14 mouse cellular contexts compared by ENCODE assay signal in the genomic region with DNA sequence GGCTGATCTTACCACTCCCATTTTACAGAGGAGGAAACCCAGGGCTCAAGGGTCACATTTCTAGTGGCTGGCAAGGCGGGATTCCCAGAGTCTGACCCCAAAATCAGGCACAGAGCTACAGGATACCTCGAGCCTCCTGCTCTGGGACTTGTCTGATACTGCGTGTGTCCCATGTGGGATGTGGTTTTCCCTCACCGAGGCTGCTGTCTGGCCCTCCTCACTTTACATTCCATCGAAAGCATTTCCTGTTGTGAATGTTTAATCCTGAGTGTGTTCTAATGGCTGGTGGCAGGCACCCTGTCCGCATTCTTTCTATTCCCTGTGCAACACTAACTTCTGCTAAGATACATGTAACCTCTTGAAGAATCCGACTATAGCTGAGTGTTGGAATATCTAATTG. TPM values are rescaled to one million over a fixed set of nuclear protein-coding genes. Genes with fewer than 3 reads are reported as not detected.
A peak's percentile ranks its signal among the peaks of the same experiment; 100 is the strongest.
DNase-seq lines count a peak whose midpoint lies in the region; ATAC-seq and TF ChIP-seq lines count a peak whose summit lies in the region.
"Had no signal": no experiment of that assay in that cellular context is flagged by ENCODE, and none has a peak within 500 bp of the region (broad histone marks: within the 10 kb centered on the region; RNA-seq: fewer than 3 reads in every experiment).

No protein-coding gene starts in this region.

- no peak overlapping the region for H3K9ac ChIP-seq in forebrain, embryonic 13.5 days
- no peak overlapping the region for H3K9ac ChIP-seq in forebrain, embryonic 11.5 days (ENCODE audit: low read length)
- H3K9ac ChIP-seq in intestine, embryonic 16.5 days (ENCODE audit: low read depth, low read length) = no peak overlapping the region; the same call in 1 of the 2 replicates

- TF ChIP-seq CTCF in left cerebral cortex, adult 2 months (IDR thresholded peaks at IDR 0.05) = no peak

- 0 out of 2 replicates have a peak, but pooled peaks cover 3% of the 10 kb centered on the region for H3K9me3 ChIP-seq in forebrain, embryonic 13.5 days (replicated peaks)
- H3K9me3 ChIP-seq in forebrain, embryonic 11.5 days (ENCODE audit: control insufficient read depth, low read length) = no peaks in the 10 kb centered on the region; the same call in 1 of the 2 replicates
- no peaks in the 10 kb centered on the region for H3K9me3 ChIP-seq in intestine, embryonic 16.5 days (ENCODE audit: control insufficient read depth, low read length)
- H3K9me3 ChIP-seq: midbrain, embryonic 10.5 days had no signal

- no peak; the same call in 1 of the 2 replicates for ATAC-seq in forebrain, embryonic 13.5 days
- no peak for ATAC-seq in forebrain, embryonic 11.5 days (replicated peaks; ENCODE audit: low FRiP score)
- peak; percentile 41 for ATAC-seq in intestine, embryonic 16.5 days

- H3K36me3 ChIP-seq in forebrain, embryonic 13.5 days (ENCODE audit: poor library complexity, severe bottlenecking) = no peaks in the 10 kb centered on the region
- no peaks in the 10 kb centered on the region for H3K36me3 ChIP-seq in forebrain, embryonic 11.5 days (ENCODE audit: control insufficient read depth, insufficient read depth, low read length)
- H3K36me3 ChIP-seq in intestine, embryonic 16.5 days (ENCODE audit: control insufficient read depth, insufficient read depth, low read length) = no peaks in the 10 kb centered on the region; the same call in 1 of the 2 replicates

- WGBS in forebrain, embryonic 13.5 days = 73% methylated on average over 7 of the region's 7 CpGs
- WGBS in forebrain, embryonic 11.5 days = 66% methylated on average over 7 of the region's 7 CpGs
- WGBS in intestine, embryonic 16.5 days = 24% methylated on average over 7 of the region's 7 CpGs

- intact Hi-C loops in left cerebral cortex, adult 2 months (cut with DNase I) = no loop called here

- H3K27ac ChIP-seq in forebrain, embryonic 13.5 days = peak overlapping the region; percentile 61; the same call in 1 of the 2 replicates
- no peak overlapping the region for H3K27ac ChIP-seq in forebrain, embryonic 11.5 days (ENCODE audit: low read depth, low read length)
- peak overlapping the region; percentile 64 for H3K27ac ChIP-seq in intestine, embryonic 16.5 days (ENCODE audit: low read length)
- H3K27ac ChIP-seq in left cerebral cortex, adult 2 months = no peak overlapping the region
- H3K27ac ChIP-seq: gastrocnemius, adult 2 months; midbrain, embryonic 10.5 days had no signal

- H3K4me3 ChIP-seq in forebrain, embryonic 13.5 days = no peak overlapping the region
- H3K4me3 ChIP-seq in forebrain, embryonic 11.5 days (ENCODE audit: low read depth, low read length) = no peak overlapping the region
- no peak overlapping the region for H3K4me3 ChIP-seq in intestine, embryonic 16.5 days (ENCODE audit: low read length)
- no peak overlapping the region for H3K4me3 ChIP-seq in left cerebral cortex, adult 2 months
- H3K4me3 ChIP-seq: gastrocnemius, adult 2 months; midbrain, embryonic 10.5 days had no signal

- DNase-seq in forebrain, embryonic 11.5 days (ENCODE audit: low spot score) = no peak
- DNase-seq in kidney, adult 9 months = peak; percentile 50
- DNase-seq in kidney, adult 8-10 months = no peak
- DNase-seq in mesoderm, embryonic 11.5 days (ENCODE audit: low read depth, low spot score) = peak; percentile 11
- no peak for DNase-seq in testis, postnatal 10 days (ENCODE audit: low spot score)
- DNase-seq in left cerebral cortex, adult 2 months (ENCODE audit: extremely low spot score in 1 of 2, low spot score in 2 of 2) = no peak
- DNase-seq: adrenal gland, postnatal 36 days; cerebellum, adult 11 months; embryo, embryonic 11 days; gastrocnemius, adult 2 months; thymus, adult 18-20 months had no signal

- no peak overlapping the region for H3K4me2 ChIP-seq in forebrain, embryonic 13.5 days
- no peak overlapping the region for H3K4me2 ChIP-seq in forebrain, embryonic 11.5 days (ENCODE audit: low read depth, low read length, severe bottlenecking)
- no peak overlapping the region; the same call in 1 of the 2 replicates for H3K4me2 ChIP-seq in intestine, embryonic 16.5 days (ENCODE audit: low read depth, low read length)

- H3K4me1 ChIP-seq in forebrain, embryonic 13.5 days = peaks cover 27% of the 10 kb centered on the region
- no peaks in the 10 kb centered on the region for H3K4me1 ChIP-seq in forebrain, embryonic 11.5 days (replicated peaks; ENCODE audit: control insufficient read depth, insufficient read depth, low read length)
- peaks cover 19% of the 10 kb centered on the region for H3K4me1 ChIP-seq in intestine, embryonic 16.5 days (ENCODE audit: control insufficient read depth, insufficient read depth, low read length)

- 0 out of 2 replicates have a peak, but pooled peaks cover 3% of the 10 kb centered on the region for H3K27me3 ChIP-seq in forebrain, embryonic 13.5 days
- H3K27me3 ChIP-seq in forebrain, embryonic 11.5 days (ENCODE audit: control insufficient read depth, insufficient read depth, low read length) = no peaks in the 10 kb centered on the region
- H3K27me3 ChIP-seq in intestine, embryonic 16.5 days (replicated peaks; ENCODE audit: control insufficient read depth, insufficient read depth, low read length) = no peaks in the 10 kb centered on the region

RNA-seq across cellular contexts. Expression of gene Col27a1, which starts 24.3 kb away (rescaled TPM):
- 0.85 and 1.6 TPM in 2 replicates for polyA plus RNA-seq in forebrain, embryonic 13.5 days (2015; fragmentation: Nextera tagmentation; extraction: Ambion mirVana)
- polyA plus RNA-seq in forebrain, embryonic 11.5 days (2014; fragmentation: Nextera tagmentation; extraction: Ambion mirVana) = 3.4 and 3.6 TPM in 2 replicates
- 8.1 and 9.6 TPM in 2 replicates for polyA plus RNA-seq in intestine, embryonic 16.5 days (2015; fragmentation: Nextera tagmentation; extraction: Ambion mirVana)
- total RNA-seq in left cerebral cortex, adult 2 months (2021) = 1 to 10 TPM; 4.6 to 4.9 TPM

Comparison
In these comparisons a context has a peak if more than half of its experiments do, and no peak if none do; other contexts are left out.
1. H3K27ac ChIP-seq: peak in forebrain, embryonic 13.5 days (single experiment) and intestine, embryonic 16.5 days (single experiment); none in forebrain, embryonic 11.5 days (single experiment) and left cerebral cortex, adult 2 months (single experiment).
2. DNase-seq: peak in kidney, adult 9 months (single experiment) and mesoderm, embryonic 11.5 days (single experiment); none in forebrain, embryonic 11.5 days (single experiment), kidney, adult 8-10 months (0 of 2), testis, postnatal 10 days (single experiment) and left cerebral cortex, adult 2 months (0 of 2).